In genomic region chr1:37080442-37080841, GRCm38 (mm10) we compare ENCODE assay signal across 32 mouse cellular contexts. TPM values are rescaled to one million over a fixed set of nuclear protein-coding genes. Genes with fewer than 3 reads are reported as not detected.
"Had no signal": no experiment of that assay in that cellular context is flagged by ENCODE, and none has a peak within 500 bp of the region (broad histone marks: within the 10 kb centered on the region; RNA-seq: fewer than 3 reads in every experiment).

No protein-coding gene starts in this region.

- H3K27me3 ChIP-seq: heart, embryonic 12.5 days; heart, embryonic 13.5 days; heart, embryonic 15.5 days; hindbrain, embryonic 12.5 days; hindbrain, embryonic 13.5 days; hindbrain, embryonic 15.5 days; intestine, embryonic 15.5 days; kidney, embryonic 15.5 days had no signal

- H3K36me3 ChIP-seq: heart, embryonic 12.5 days; heart, embryonic 13.5 days; heart, embryonic 15.5 days; hindbrain, embryonic 10.5 days; hindbrain, embryonic 12.5 days; hindbrain, embryonic 13.5 days; hindbrain, embryonic 15.5 days; intestine, embryonic 15.5 days; kidney, embryonic 15.5 days had no signal

- H3K4me3 ChIP-seq: heart, embryonic 12.5 days; heart, embryonic 13.5 days; heart, embryonic 15.5 days; hindbrain, embryonic 10.5 days; hindbrain, embryonic 12.5 days; hindbrain, embryonic 13.5 days; hindbrain, embryonic 15.5 days; intestine, embryonic 15.5 days; kidney, embryonic 15.5 days; layer of hippocampus, adult 2 months; left cerebral cortex, adult 2 months had no signal

- DNase-seq: heart, postnatal 10 days; heart, postnatal 14 days; heart, postnatal 36 days; heart, postnatal 4 days; kidney, adult 11 months; kidney, adult 18-20 months; kidney, adult 2 months; kidney, adult 8-10 months; kidney, adult 9 months; kidney, postnatal 10 days; kidney, postnatal 14 days; kidney, postnatal 25 days; kidney, postnatal 36 days; kidney, postnatal 4 days; layer of hippocampus, adult 9-11 months; layer of hippocampus, postnatal 36 days had no signal

- H3K9me3 ChIP-seq: heart, embryonic 13.5 days; heart, embryonic 15.5 days; hindbrain, embryonic 10.5 days; hindbrain, embryonic 12.5 days; hindbrain, embryonic 13.5 days; hindbrain, embryonic 15.5 days; intestine, embryonic 15.5 days; kidney, embryonic 15.5 days had no signal

- H3K4me1 ChIP-seq: heart, embryonic 12.5 days; hindbrain, embryonic 10.5 days; hindbrain, embryonic 12.5 days; hindbrain, embryonic 15.5 days; intestine, embryonic 15.5 days; kidney, embryonic 15.5 days had no signal

- H3K27ac ChIP-seq: heart, embryonic 13.5 days; heart, embryonic 15.5 days; hindbrain, embryonic 10.5 days; hindbrain, embryonic 12.5 days; hindbrain, embryonic 13.5 days; hindbrain, embryonic 14.5 days; hindbrain, embryonic 15.5 days; hindbrain, postnatal 0 days; intestine, embryonic 15.5 days; kidney, embryonic 15.5 days; kidney, postnatal 0 days; layer of hippocampus, adult 2 months; left cerebral cortex, adult 2 months had no signal

RNA-seq across cellular contexts. Expression of gene Vwa3b, which starts 54.0 kb away (rescaled TPM):
- total RNA-seq: hematopoietic stem cell, adult 5-6 weeks had no signal
- polyA plus RNA-seq: heart, embryonic 12.5 days; kidney, embryonic 14.5 days; kidney, embryonic 15.5 days had no signal
